Mouse (Mus musculus) G1E-ER4 (cell line): ENCODE results near the gene Gpr183. TPM values are rescaled to one million over a fixed set of nuclear protein-coding genes. Genes with fewer than 3 reads are reported as not detected.

ENCODE experiments used
- GATA1 ChIP-seq: IDR thresholded peaks from one replicate; pipeline ENCODE4 v1.8.0; 2012; ENCODE audit warnings: low read length, inconsistent platforms
- polyA plus RNA-seq: library from polyadenylated mRNA; stranded (reverse); fragments of >175 nt; gene quantifications from 2 replicates; pipeline ENCODE4 v1.2.3, GENCODE M21; 2012

Gpr183 gene
- polyA plus RNA-seq, 1 experiment, result not detected

DNA sequence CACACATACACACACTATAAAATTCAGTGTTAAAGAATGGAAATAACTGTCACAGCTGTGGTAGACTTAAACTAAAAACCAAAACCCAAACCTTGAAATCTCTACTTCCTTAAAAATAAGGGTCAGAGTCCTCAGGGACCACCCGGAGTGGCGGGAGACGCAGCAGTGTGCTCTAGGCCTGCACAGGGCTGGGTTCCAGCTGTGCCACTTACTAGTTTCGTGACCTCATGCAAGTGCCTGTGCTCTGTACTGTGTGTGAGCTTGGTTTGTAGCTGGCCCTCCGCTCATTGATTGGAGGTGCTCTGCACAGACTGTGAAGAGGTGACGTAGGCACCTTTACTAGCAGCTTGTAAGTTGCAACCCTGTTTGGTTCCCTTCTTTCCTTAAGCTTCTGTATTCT, 55.1 kb downstream of the Gpr183 start:
- TF ChIP-seq GATA1, result no peak

DNA sequence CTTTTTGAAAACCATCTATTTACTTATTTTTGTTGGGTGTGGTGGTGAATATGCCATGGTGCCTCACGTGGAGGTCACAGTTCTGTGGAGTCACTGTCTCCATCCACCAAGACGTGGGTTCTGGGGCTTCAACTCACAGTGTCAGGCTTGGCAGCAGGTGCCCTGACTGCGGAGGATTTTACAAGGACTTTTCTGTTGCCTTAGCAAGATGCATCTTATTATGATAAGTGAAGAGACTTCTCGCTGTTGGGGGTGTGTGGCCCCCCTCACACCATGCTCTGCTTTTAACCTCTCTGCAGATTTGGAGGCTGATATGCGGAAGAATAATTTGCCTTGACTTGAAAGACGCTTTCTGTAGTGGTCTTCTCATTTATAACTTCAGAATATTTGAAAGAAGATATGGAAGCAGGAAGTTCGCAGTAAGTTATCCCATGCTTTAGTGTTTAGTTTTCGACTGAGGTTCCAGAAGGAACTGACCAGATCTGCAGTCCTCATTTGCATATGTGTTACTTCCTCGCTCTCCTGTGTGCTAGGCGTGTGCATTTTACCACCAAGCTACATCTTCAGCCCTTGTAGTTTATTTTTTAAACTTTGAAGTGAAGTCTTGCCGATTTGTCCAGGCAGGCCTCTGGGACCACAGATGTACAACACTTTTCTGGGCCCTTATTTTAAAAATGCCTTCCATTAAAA, 57.9 kb downstream of the Gpr183 start:
- TF ChIP-seq GATA1, result no peak

DNA sequence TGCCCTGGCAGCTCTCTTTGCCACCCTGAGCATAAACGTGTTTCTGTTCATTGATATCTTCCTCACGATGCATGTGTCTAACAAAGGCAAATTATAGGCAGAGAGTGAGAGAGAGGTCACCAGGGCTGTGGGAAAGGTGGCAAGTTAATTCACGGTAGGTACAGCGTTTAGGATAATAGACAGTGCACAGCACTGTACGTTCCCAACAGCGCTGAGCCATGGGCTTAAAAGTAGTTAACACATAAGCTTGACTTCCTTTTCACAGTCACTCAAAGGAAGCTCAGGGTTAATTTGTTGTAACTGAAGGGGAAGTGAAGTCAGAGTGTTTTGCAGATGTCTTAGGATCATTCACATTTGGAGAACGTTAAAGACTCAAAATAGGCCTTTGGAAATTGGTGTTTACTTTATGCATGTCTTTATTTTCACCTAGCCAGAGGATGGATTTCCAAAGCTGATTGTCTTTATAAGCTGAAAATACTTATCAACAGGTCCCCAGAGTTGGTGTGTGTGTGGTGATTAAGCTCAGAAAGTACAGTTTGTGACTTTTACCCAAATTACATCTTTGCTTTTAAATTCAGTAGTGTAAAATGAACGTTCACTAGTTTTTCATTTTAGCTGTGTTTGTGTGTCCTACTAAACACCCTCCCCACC, 58.5 kb downstream of the Gpr183 start:
- no peak for TF ChIP-seq GATA1

DNA sequence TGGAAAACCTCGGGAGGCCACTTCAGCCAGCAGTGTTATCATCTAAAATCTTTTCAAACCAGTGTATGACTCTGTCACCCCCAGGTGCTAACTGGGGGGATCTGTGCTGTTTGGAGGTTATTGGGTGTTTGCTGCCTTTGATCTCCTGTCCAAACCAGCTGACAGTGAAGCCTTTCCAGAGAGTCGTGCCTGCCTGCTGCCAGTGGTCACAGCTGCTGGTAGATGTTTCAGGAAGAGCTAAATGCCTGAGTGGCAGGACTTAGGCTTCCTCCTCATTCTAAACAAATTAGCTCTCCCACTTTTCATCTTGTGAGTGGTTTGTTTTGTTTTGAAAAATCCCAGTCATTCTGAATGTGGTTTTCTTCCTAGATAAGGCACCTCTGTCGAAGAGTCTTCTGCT, 60.2 kb downstream of the Gpr183 start:
- no peak for TF ChIP-seq GATA1

DNA sequence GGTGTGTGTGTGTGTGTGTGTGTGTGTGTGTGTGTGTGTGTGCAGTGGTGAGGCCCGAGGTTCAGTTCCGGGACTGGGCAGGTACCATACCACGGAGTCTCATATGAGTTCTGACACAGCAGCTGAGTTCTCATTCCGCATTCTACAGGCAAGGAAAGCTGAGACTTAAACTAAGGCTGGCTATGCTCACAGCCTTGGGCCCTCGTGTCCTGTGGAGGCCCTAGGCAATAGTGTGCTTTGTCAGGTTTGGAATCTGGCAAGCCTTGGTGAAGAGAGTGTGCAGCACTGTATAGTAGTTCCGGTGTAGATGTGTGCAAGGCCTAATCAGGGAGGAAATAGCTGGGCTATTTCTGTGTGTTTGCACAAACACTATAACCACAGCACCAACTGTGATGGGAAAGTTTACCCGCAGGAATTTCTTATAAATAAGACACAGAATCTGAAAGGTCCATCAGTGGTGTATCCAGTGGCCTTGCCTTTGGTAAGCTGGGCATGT, 61.6 kb downstream of the Gpr183 start:
- no peak for TF ChIP-seq GATA1

Other genes starting within 250 kb of the Gpr183 start
- 1.2 and 1.4 TPM in 2 replicates for gene Dock9, start 167.4 kb downstream of the Gpr183 start, polyA plus RNA-seq
- 60.2 and 67.2 TPM in 2 replicates for gene Ubac2, start 86.6 kb downstream of the Gpr183 start, polyA plus RNA-seq
- not detected in 2 replicates for gene Gpr18, start 49.4 kb downstream of the Gpr183 start, polyA plus RNA-seq
- 0.09 TPM in 1 of 2 replicates, not detected in the other for gene Timm8a2, start 69.5 kb upstream of the Gpr183 start, polyA plus RNA-seq
- gene Tm9sf2, start 141.8 kb upstream of the Gpr183 start, polyA plus RNA-seq, result 185 and 220 TPM in 2 replicates
- gene Clybl, start 216.5 kb upstream of the Gpr183 start, polyA plus RNA-seq, result 30.1 and 38.4 TPM in 2 replicates